Mouse (Mus musculus) CH12.LX (cell line): ENCODE results near the gene Grid2. TPM values are rescaled to one million over a fixed set of nuclear protein-coding genes. Genes with fewer than 3 reads are reported as not detected.

Source experiments
- DNase-seq: peaks from one replicate; pipeline ENCODE4 v3.0.0-alpha.2; 2013; ENCODE audit errors: extremely low read depth
- H3K27ac ChIP-seq: 2 replicates; pipeline ENCODE4 v1.5.1; 2012; ENCODE audit warnings: low read depth, mild to moderate bottlenecking, control low read depth, moderate library complexity; ENCODE audit not compliant: insufficient read depth
- H3K27me3 ChIP-seq: replicated peaks from 2 replicates; pipeline ENCODE3; 2012; ENCODE audit warnings: inconsistent platforms
- H3K36me3 ChIP-seq, 2 experiments: replicated peaks in 1 of 2; 2 replicates each; pipeline versions ENCODE3 to v1.6.1; 2012; ENCODE audit warnings: inconsistent platforms in 1 of 2, low read length in 1 of 2, mild to moderate bottlenecking in 1 of 2, mixed read lengths in 1 of 2, moderate library complexity in 1 of 2; ENCODE audit not compliant: control insufficient read depth in 1 of 2, insufficient read depth in 1 of 2
- H3K4me1 ChIP-seq, 2 experiments: 2 replicates each; pipeline ENCODE4 v1.6.1; 2012; ENCODE audit warnings: inconsistent platforms in 1 of 2, moderate library complexity in 1 of 2; ENCODE audit not compliant: insufficient read depth in 2 of 2, control insufficient read depth in 1 of 2
- H3K4me2 ChIP-seq: 2 replicates; pipeline ENCODE4 v1.6.1; 2012; ENCODE audit warnings: low read depth, mild to moderate bottlenecking, control low read depth; ENCODE audit not compliant: poor library complexity, insufficient read depth, severe bottlenecking
- H3K4me3 ChIP-seq, 3 experiments: fragments of 150-350 bp in 1 of 3; sonication (generic) in 1 of 3; replicated peaks in 1 of 3; 2 replicates each; pipeline versions ENCODE3 to v1.5.1; 2011 to 2012; ENCODE audit warnings: low read depth in 2 of 3, low read length in 2 of 3, mild to moderate bottlenecking in 2 of 3, moderate library complexity in 2 of 3, control low read depth in 1 of 3, improper control_type of control experiment in 1 of 3, inconsistent platforms in 1 of 3, mixed read lengths in 1 of 3; ENCODE audit not compliant: poor library complexity in 1 of 3
- H3K79me2 ChIP-seq: replicated peaks from 2 replicates; pipeline ENCODE4 v1.6.1; 2012; ENCODE audit warnings: mild to moderate bottlenecking, moderate library complexity; ENCODE audit not compliant: control insufficient read depth, poor library complexity, insufficient read depth, severe bottlenecking; ENCODE audit errors: extremely low read depth
- H3K9ac ChIP-seq: 2 replicates; pipeline ENCODE4 v1.6.1; 2012; ENCODE audit warnings: low read depth, mild to moderate bottlenecking, control low read depth, moderate library complexity; ENCODE audit not compliant: insufficient read depth
- H3K9me3 ChIP-seq: replicated peaks from 2 replicates; pipeline ENCODE3; 2012; ENCODE audit warnings: low read length, inconsistent platforms, mixed read lengths
- CTCF ChIP-seq, 2 experiments: IDR thresholded peaks in 1 of 2; conservative IDR thresholded peaks in 1 of 2; 2 replicates each; pipeline ENCODE4 v1.5.1; 2011 to 2012; ENCODE audit warnings: low read depth in 2 of 2, low read length in 2 of 2, improper control_type of control experiment in 1 of 2, inconsistent platforms in 1 of 2, mild to moderate bottlenecking in 1 of 2, moderate library complexity in 1 of 2
- E2F4 ChIP-seq: IDR thresholded peaks from 2 replicates; pipeline ENCODE4 v1.6.1; 2011; ENCODE audit warnings: low read depth, low read length, improper control_type of control experiment; ENCODE audit not compliant: insufficient replicate concordance
- ELF1 ChIP-seq: IDR thresholded peaks from 2 replicates; pipeline ENCODE4 v1.6.1; 2014; ENCODE audit warnings: low read depth, mild to moderate bottlenecking, inconsistent platforms, low read length, improper control_type of control experiment
- EP300 ChIP-seq: IDR thresholded peaks from 2 replicates; pipeline ENCODE4 v1.6.1; 2011; ENCODE audit warnings: low read length, improper control_type of control experiment
- HCFC1 ChIP-seq: IDR thresholded peaks from 2 replicates; pipeline ENCODE4 v1.6.1; 2012; ENCODE audit warnings: low read depth, mild to moderate bottlenecking, inconsistent platforms, low read length, improper control_type of control experiment
- IRF4 ChIP-seq: IDR thresholded peaks from 2 replicates; pipeline ENCODE4 v1.6.1; 2014; ENCODE audit warnings: low read depth, mild to moderate bottlenecking, inconsistent platforms, low read length, improper control_type of control experiment
- JUN ChIP-seq: IDR thresholded peaks from 2 replicates; pipeline ENCODE4 v1.6.1; 2011; ENCODE audit warnings: low read depth, mild to moderate bottlenecking, low read length, improper control_type of control experiment, moderate library complexity; ENCODE audit not compliant: insufficient read depth
- JUND ChIP-seq: conservative IDR thresholded peaks from 2 replicates; pipeline ENCODE4 v1.6.1; 2011; ENCODE audit warnings: low read depth, low read length, improper control_type of control experiment
- MAFK ChIP-seq: IDR thresholded peaks from 2 replicates; pipeline ENCODE4 v1.6.1; 2011; ENCODE audit warnings: low read length, improper control_type of control experiment; ENCODE audit not compliant: insufficient replicate concordance
- MAZ ChIP-seq: IDR thresholded peaks from 2 replicates; pipeline ENCODE4 v1.6.1; 2012; ENCODE audit warnings: low read depth, mild to moderate bottlenecking, inconsistent platforms, low read length, improper control_type of control experiment, moderate library complexity
- MXI1 ChIP-seq: IDR thresholded peaks from 2 replicates; pipeline ENCODE4 v1.6.1; 2011; ENCODE audit warnings: mild to moderate bottlenecking, low read depth, low read length, improper control_type of control experiment
- POLR2AphosphoS2 ChIP-seq: IDR thresholded peaks from 2 replicates; pipeline ENCODE4 v1.6.1; 2011; ENCODE audit warnings: low read depth, low read length, improper control_type of control experiment
- SIN3A ChIP-seq: IDR thresholded peaks from 2 replicates; pipeline ENCODE4 v1.6.1; 2012; ENCODE audit warnings: low read length, improper control_type of control experiment, inconsistent platforms
- UBTF ChIP-seq: IDR thresholded peaks from 2 replicates; pipeline ENCODE4 v1.6.1; 2012; ENCODE audit warnings: low read depth, mild to moderate bottlenecking, inconsistent platforms, low read length, improper control_type of control experiment, moderate library complexity
- USF2 ChIP-seq: conservative IDR thresholded peaks from 2 replicates; pipeline ENCODE4 v1.6.1; 2011; ENCODE audit warnings: low read depth, low read length, improper control_type of control experiment
- ZKSCAN1 ChIP-seq: IDR thresholded peaks from 2 replicates; pipeline ENCODE4 v1.6.1; 2012; ENCODE audit warnings: low read depth, inconsistent platforms, low read length, improper control_type of control experiment, borderline replicate concordance
- dilution Hi-C: fragments of 300-500 bp; cut with MboI; formaldehyde crosslinking; loops from 2 replicates; pipeline ENCODE4 v1.14.3; 2020; ENCODE audit warnings: low sequenced_read_pairs; ENCODE audit not compliant: extremely low pct_unique_long_range_greater_than_20kb, extremely low pct_ligation_motif_present
- in situ Hi-C: fragments of 300-500 bp; cut with MboI; formaldehyde crosslinking; loops from 3 replicates; pipeline ENCODE4 v1.14.3; 2019; ENCODE audit warnings: low sequenced_read_pairs, low pct_ligation_motif_present, low pct_unique_long_range_greater_than_20kb, mixed read lengths
- polyA plus RNA-seq: library from polyadenylated mRNA; unstranded; fragments of >175 nt; gene quantifications from 2 replicates; pipeline ENCODE4 v1.2.1, GENCODE M21; 2012; ENCODE audit warnings: low read depth; ENCODE audit not compliant: insufficient read length
- total RNA-seq, 2 experiments: library from RNA; depleted of rRNA; stranded (reverse); fragments of 300-350 nt in 1 of 2; fragments of >200 nt in 1 of 2; gene quantifications; 2 replicates each; pipeline ENCODE4 v1.2.3; 2012 to 2014

Grid2 gene
- total and polyA plus RNA-seq, 3 experiments = not detected

DNA sequence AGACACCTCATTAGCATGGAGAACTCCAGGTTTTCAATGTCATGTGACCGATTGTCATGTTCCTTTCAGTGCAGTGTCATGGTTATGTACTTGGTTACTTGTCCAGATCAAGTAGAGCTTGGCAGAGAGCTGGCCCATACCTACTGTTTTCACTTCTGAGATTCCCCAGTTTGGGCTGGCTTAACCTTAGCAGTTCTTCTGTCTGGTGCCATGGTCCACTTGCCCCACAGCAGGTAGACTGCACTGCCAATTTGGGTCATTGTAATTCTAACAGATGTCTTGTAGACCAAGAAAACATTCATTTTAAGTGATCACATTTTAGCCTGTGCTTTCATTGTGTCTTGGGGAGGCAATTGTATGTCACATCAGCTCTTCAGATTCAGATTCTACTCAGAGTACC lies 990.3 kb downstream of the Grid2 start:
- in situ Hi-C loops = no loop called here
- no peak for TF ChIP-seq MXI1
- no peak for TF ChIP-seq SIN3A
- TF ChIP-seq E2F4 = no peak
- TF ChIP-seq USF2 = no peak
- no peak for TF ChIP-seq POLR2AphosphoS2
- no peak for TF ChIP-seq UBTF
- TF ChIP-seq JUN = no peak
- TF ChIP-seq, all 38 proteins: peak for 0
- H3K36me3 ChIP-seq = no peaks in the 10 kb centered on the region
- no peaks in the 10 kb centered on the region for H3K27me3 ChIP-seq
- H3K4me3 ChIP-seq = no peak overlapping the region
- no peak overlapping the region for H3K9ac ChIP-seq
- no peak for DNase-seq
- H3K27ac ChIP-seq = no peak overlapping the region
- dilution Hi-C loops = no loop called here
- H3K4me1 ChIP-seq = no peaks in the 10 kb centered on the region
- H3K79me2 ChIP-seq = no peaks in the 10 kb centered on the region
- no peak overlapping the region for H3K4me2 ChIP-seq
- H3K9me3 ChIP-seq = peaks cover 37% of the 10 kb centered on the region

DNA sequence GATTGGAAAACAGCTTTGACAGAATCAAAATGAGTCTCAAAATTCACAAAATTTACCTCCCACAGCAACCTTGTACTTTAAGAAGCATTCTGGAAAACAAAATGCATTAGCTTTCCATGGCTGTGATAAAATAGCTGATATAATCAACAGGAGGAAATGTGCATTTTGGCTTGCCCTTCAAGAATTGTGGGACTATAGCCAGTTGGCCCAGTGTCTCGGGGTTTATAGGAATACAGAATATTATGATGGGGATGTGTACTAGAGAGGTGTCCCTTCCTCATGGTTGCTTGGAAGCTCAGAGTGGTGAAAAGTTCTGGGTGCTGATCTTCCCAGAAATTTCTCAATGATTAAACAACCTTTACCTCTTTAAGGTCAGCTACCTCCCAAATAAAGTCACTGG lies 995.4 kb downstream of the Grid2 start:
- Histone ChIP-seq H3K27me3 (no peaks in the 10 kb centered on the region), H3K9ac (no peak overlapping the region), H3K4me2 (no peak overlapping the region), H3K27ac (no peak overlapping the region), H3K9me3 (peaks cover 25% of the 10 kb centered on the region)
- in situ Hi-C loops = no loop called here
- TF ChIP-seq HCFC1 (no peak), SIN3A (no peak), IRF4 (no peak), MAFK (no peak), ELF1 (no peak), EP300 (no peak)
- TF ChIP-seq, all 38 proteins: peak for 0
- dilution Hi-C loops = no loop called here
- Histone ChIP-seq H3K4me3 (no peak overlapping the region), H3K36me3 (no peaks in the 10 kb centered on the region), H3K79me2 (no peaks in the 10 kb centered on the region), H3K4me1 (no peaks in the 10 kb centered on the region)
- no peak for DNase-seq

DNA sequence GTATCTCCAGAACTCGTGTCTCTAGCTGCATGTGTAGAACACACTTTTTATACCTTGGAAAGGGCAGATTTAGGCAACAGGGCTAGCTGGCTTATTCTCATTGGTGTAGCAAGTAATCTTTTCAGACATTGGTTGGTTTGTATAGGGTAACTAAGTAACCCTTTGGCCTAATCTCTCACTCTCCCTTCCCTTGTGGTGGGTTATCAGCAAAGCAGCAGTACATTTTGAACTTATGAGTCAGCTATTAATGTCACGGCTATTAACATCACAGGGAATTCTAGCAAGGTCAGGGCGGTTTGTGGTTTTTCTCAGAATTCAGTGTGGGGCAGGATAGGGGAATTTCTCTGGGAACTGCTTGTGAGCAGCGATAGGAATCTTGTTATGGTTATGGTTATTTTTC lies 1007.8 kb downstream of the Grid2 start:
- H3K79me2 ChIP-seq = no peaks in the 10 kb centered on the region
- H3K27me3 ChIP-seq = no peaks in the 10 kb centered on the region
- H3K4me1 ChIP-seq = no peaks in the 10 kb centered on the region
- no peak overlapping the region for H3K9ac ChIP-seq
- no peak for DNase-seq
- H3K4me3 ChIP-seq = no peak overlapping the region
- in situ Hi-C loops = no loop called here
- dilution Hi-C loops = no loop called here
- no peaks in the 10 kb centered on the region for H3K36me3 ChIP-seq
- H3K27ac ChIP-seq = no peak overlapping the region
- no peak overlapping the region for H3K4me2 ChIP-seq
- no peak for TF ChIP-seq ZKSCAN1
- TF ChIP-seq EP300 = no peak
- no peak for TF ChIP-seq JUND
- no peak for TF ChIP-seq CTCF (conservative IDR thresholded peaks at IDR 0.05 in 1 of 2, IDR thresholded peaks at IDR 0.05 in 1 of 2; ENCODE audit: low read depth in 2 of 2, low read length in 2 of 2)
- no peak for TF ChIP-seq MAZ
- H3K9me3 ChIP-seq = peaks cover 19% of the 10 kb centered on the region
